Mouse (Mus musculus): ENCODE results near the gene Kcp.

DNA sequence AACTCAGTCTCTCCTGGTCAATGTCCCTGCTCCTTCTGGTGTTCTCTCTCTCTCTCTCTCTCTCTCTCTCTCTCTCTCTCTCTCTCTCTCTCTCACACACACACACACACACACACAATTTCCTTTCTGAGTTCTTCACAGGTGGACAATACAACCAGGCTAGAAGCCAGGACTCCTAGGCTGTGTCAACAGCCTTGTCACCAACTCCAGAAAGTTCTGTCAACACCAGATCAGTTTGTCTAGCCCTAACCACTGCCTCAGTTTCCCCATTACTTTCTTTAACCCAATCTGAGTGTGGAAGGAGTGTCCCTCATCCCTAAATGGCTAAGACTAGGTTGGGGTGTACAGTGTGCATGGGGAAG is 75.1 kb downstream of the Kcp start:
- no peak for TF ChIP-seq CTCF (IDR thresholded peaks at IDR 0.05; ENCODE audit: control insufficient read depth, insufficient read depth, low read length)
- no peak for TF ChIP-seq POLR2A (IDR thresholded peaks at IDR 0.05; ENCODE audit: borderline replicate concordance, control insufficient read depth, low read depth, low read length)
